Mouse (Mus musculus): ENCODE results near the gene Kcnk6.

DNA sequence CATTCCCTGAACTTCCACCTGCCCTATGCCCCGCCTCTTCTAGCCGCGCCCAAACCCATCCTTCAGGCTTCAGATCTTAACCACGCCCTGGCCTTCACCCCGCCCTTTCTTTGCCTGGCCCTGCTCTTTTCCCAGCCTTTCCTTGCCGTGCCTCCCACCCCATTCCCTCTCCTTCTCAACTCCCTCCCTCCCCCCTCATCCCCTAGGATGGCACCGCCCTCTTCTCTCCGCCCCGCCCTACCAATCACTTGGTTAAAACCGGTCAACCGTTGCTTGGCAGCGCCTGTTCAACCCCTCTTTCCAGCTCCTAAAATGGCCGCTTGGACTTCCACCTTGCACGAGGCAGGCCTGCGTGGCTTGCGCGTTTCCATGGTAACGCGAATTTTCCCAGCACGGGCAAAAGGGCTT lies 18.6 kb downstream of the Kcnk6 start, which contains the start of gene Catsperg1:
- TF ChIP-seq POLR2A (IDR thresholded peaks at IDR 0.05; ENCODE audit: borderline replicate concordance, extremely low read depth, insufficient read depth, insufficient read length, poor library complexity, severe bottlenecking) (no peak), CTCF (IDR thresholded peaks at IDR 0.05; ENCODE audit: borderline replicate concordance, extremely low read depth, insufficient read depth, insufficient read length) (no peak)
